Mouse (Mus musculus) myocyte (in vitro differentiated cells): ENCODE measurements at regions not wholly inside any gene's neighbourhood (a gene's known extent, or its start where the extent isn't known, plus 50 kb on each side); places are given as distances from the start of the nearest gene placed in this dataset.

Experiments used
- MAX ChIP-seq: IDR thresholded peaks from one replicate; pipeline ENCODE4 v1.6.1; 2011; ENCODE audit warnings: low read depth, mild to moderate bottlenecking, control low read depth
- POLR2A ChIP-seq: IDR thresholded peaks from one replicate; pipeline ENCODE4 v1.6.1; 2011; ENCODE audit warnings: low read depth, mild to moderate bottlenecking, control low read depth, moderate library complexity; ENCODE audit not compliant: insufficient read length
- POLR2AphosphoS2 ChIP-seq: IDR thresholded peaks from one replicate; pipeline ENCODE4 v1.6.1; 2011; ENCODE audit warnings: low read depth, control low read depth; ENCODE audit not compliant: insufficient read length
- TCF12 ChIP-seq: IDR thresholded peaks from one replicate; pipeline ENCODE4 v1.6.1; 2011; ENCODE audit warnings: mild to moderate bottlenecking, control low read depth; ENCODE audit not compliant: poor library complexity, insufficient read depth, severe bottlenecking

DNA sequence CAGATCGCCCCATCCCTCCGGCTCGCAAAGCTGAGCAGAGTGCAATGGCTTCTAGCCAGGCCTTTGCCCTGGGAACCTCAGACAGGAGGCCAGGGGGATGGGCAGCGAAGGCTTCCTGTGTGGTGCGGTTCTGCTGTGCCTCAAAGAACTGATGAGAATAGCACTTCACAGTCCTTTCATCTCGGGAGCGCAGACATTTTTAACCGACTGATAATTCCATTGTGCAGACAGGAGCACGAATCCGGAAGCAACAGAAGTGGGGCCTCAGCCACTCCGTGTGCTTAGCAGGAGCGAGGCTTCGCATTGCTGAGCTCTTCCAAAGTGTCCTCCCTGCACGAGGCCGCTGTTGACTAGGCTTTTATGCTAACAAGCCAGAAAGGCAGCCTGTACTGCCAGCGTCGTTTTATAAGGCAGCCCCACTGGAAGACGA, 53.6 kb upstream of the Kras start:
- TF ChIP-seq MAX (no peak), POLR2A (no peak), POLR2AphosphoS2 (no peak), TCF12 (no peak)
